Mouse (Mus musculus): Measurements from ENCODE around the gene Dmgdh.

DNA sequence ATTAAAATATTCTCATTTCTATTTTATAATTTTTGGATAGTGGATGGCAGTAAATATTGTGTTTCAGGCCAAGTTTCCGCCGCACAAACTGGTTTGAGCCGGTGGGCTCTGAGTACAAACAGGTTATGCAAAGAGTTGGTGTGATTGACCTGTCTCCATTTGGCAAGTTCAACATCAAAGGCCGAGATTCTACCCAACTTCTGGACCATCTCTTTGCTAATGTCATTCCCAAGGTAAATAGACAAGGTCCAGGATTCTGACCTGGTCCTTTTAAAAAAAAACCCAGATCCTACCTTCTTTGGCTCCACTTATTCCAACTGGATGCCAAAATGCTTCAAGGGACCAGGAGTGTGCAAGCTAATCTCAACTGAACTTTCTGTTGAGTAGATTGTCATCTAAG, 37.0 kb downstream of the Dmgdh start:
- TF ChIP-seq CTCF (IDR thresholded peaks at IDR 0.05 in 2 of 3, conservative IDR thresholded peaks at IDR 0.05 in 1 of 3; ENCODE audit: control insufficient read depth in 1 of 3, insufficient read depth in 1 of 3, low read depth in 2 of 3, low read length in 3 of 3, poor library complexity in 1 of 3, severe bottlenecking in 1 of 3): no peak
- no peak for TF ChIP-seq USF2 (IDR thresholded peaks at IDR 0.05; ENCODE audit: borderline replicate concordance in 1 of 2, insufficient read depth in 1 of 2, low read depth in 1 of 2, low read length in 2 of 2)
- TF ChIP-seq MXI1 (IDR thresholded peaks at IDR 0.05; ENCODE audit: low read depth, low read length): no peak
- no peak for TF ChIP-seq E2F4 (IDR thresholded peaks at IDR 0.05; ENCODE audit: borderline replicate concordance, low read depth, low read length)
- no peak for TF ChIP-seq MAFK (IDR thresholded peaks at IDR 0.05; ENCODE audit: borderline replicate concordance, low read depth, low read length)
- TF ChIP-seq EP300 (IDR thresholded peaks at IDR 0.05; ENCODE audit: low read depth in 1 of 2, low read length in 2 of 2): no peak
- TF ChIP-seq UBTF (IDR thresholded peaks at IDR 0.05; ENCODE audit: borderline replicate concordance, insufficient read depth, low read depth, low read length): no peak
- TF ChIP-seq ZMIZ1 (IDR thresholded peaks at IDR 0.05; ENCODE audit: low read depth, low read length): no peak
- no peak for TF ChIP-seq TBP (IDR thresholded peaks at IDR 0.05; ENCODE audit: low read depth, low read length)
- TF ChIP-seq CHD2 (IDR thresholded peaks at IDR 0.05; ENCODE audit: low read length): no peak
- TF ChIP-seq MEF2A (IDR thresholded peaks at IDR 0.05; ENCODE audit: extremely low read depth, insufficient replicate concordance, low read depth, low read length, poor library complexity, severe bottlenecking): no peak
- TF ChIP-seq GATA1 (IDR thresholded peaks at IDR 0.05; ENCODE audit: low read depth, low read length): no peak
- no peak for TF ChIP-seq TAL1 (IDR thresholded peaks at IDR 0.05; ENCODE audit: low read length)
- TF ChIP-seq JUND (IDR thresholded peaks at IDR 0.05; ENCODE audit: low read depth, low read length): no peak

Data from MEL (cell line).